Mouse (Mus musculus): ENCODE results near the gene Ak5.
"Not testable (repeated sequence)": the region's sequence is repeated elsewhere in the genome, so short reads cannot be mapped to it uniquely, and the experiment has no call there.

The Ak5 gene

GRCm38 (mm10) chr3:152668239-152668638 is at the start of gene Ak5:
TSS of gene Ak5 (minus strand) at chr3:152668360.
- no peak for DNase-seq (ENCODE audit: low spot score)

GRCm38 (mm10) chr3:152713991-152714902 is 46.1 kb upstream of the Ak5 start, which contains the start of gene Pigk:
TSS of gene Pigk (plus strand) at chr3:152714100.
- DNase-seq (ENCODE audit: low spot score), result peak; percentile 98

GRCm38 (mm10) chr3:152712957-152713356 is 44.8 kb upstream of the Ak5 start:
- DNase-seq (ENCODE audit: low spot score), result no peak

GRCm38 (mm10) chr3:152709936-152710335 is 41.8 kb upstream of the Ak5 start:
- no peak for DNase-seq (ENCODE audit: low spot score)

- no peak for DNase-seq (ENCODE audit: low spot score)
Observed at GRCm38 (mm10) chr3:152707321-152707823, 39.2 kb upstream of the Ak5 start.

- no peak for DNase-seq (ENCODE audit: low spot score)
Observed at GRCm38 (mm10) chr3:152706901-152707300, 38.7 kb upstream of the Ak5 start.

GRCm38 (mm10) chr3:152705826-152706225 is 37.7 kb upstream of the Ak5 start:
- DNase-seq (ENCODE audit: low spot score), result no peak

GRCm38 (mm10) chr3:152702274-152702843 is 34.2 kb upstream of the Ak5 start:
- DNase-seq (ENCODE audit: low spot score), result no peak

- DNase-seq (ENCODE audit: low spot score), result not testable (repeated sequence)
Observed at GRCm38 (mm10) chr3:152701536-152701935, 33.4 kb upstream of the Ak5 start.

GRCm38 (mm10) chr3:152699261-152699660 is 31.1 kb upstream of the Ak5 start:
- no peak for DNase-seq (ENCODE audit: low spot score)

GRCm38 (mm10) chr3:152698017-152698416 is 29.9 kb upstream of the Ak5 start:
- DNase-seq (ENCODE audit: low spot score), result no peak

- DNase-seq (ENCODE audit: low spot score), result no peak
Observed at GRCm38 (mm10) chr3:152694950-152695349, 26.8 kb upstream of the Ak5 start.

- no peak for DNase-seq (ENCODE audit: low spot score)
Observed at GRCm38 (mm10) chr3:152689105-152689504, 20.9 kb upstream of the Ak5 start.

- no peak for DNase-seq (ENCODE audit: low spot score)
Observed at GRCm38 (mm10) chr3:152688532-152688931, 20.4 kb upstream of the Ak5 start.

GRCm38 (mm10) chr3:152674663-152675062 is 6.5 kb upstream of the Ak5 start:
- no peak for DNase-seq (ENCODE audit: low spot score)

GRCm38 (mm10) chr3:152669783-152670182 is 1.6 kb upstream of the Ak5 start:
- DNase-seq (ENCODE audit: low spot score), result no peak

GRCm38 (mm10) chr3:152668793-152669192 is 633 bp upstream of the Ak5 start:
- no peak for DNase-seq (ENCODE audit: low spot score)

GRCm38 (mm10) chr3:152667356-152668211 is 576 bp downstream of the Ak5 start:
- DNase-seq (ENCODE audit: low spot score), result peak; percentile 50

GRCm38 (mm10) chr3:152666991-152667355 is 1.2 kb downstream of the Ak5 start:
- no peak for DNase-seq (ENCODE audit: low spot score)

GRCm38 (mm10) chr3:152658592-152658991 is 9.6 kb downstream of the Ak5 start:
- no peak for DNase-seq (ENCODE audit: low spot score)

- DNase-seq (ENCODE audit: low spot score), result no peak
Observed at GRCm38 (mm10) chr3:152651991-152652390, 16.2 kb downstream of the Ak5 start.

GRCm38 (mm10) chr3:152644610-152645009 is 23.6 kb downstream of the Ak5 start:
- no peak for DNase-seq (ENCODE audit: low spot score)
